ENCODE assay signal across 15 mouse cellular contexts in the genomic region with DNA sequence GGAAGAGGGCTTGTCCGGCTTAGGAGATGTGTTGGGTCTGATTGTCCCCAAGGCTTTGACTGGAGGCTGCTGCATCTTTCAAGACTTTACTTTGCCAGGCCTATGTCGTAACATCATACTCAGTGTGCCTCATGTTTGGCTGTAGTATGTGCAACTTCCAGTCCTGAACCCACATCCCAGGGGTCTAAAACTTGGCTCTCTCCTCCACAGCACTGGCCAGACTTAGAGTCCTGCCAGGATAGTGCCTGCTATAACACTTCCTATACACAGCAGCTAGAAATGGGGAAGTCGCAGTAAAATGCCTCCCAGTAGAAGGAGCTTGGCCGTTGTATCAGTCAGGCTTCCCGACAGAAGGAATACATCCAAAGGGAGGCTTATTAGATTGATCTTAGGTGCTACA. TPM values are rescaled to one million over a fixed set of nuclear protein-coding genes. Genes with fewer than 3 reads are reported as not detected.
A peak's percentile ranks its signal among the peaks of the same experiment; 100 is the strongest.
DNase-seq lines count a peak whose midpoint lies in the region; TF ChIP-seq lines count a peak whose summit lies in the region.
"Had no signal": no experiment of that assay in that cellular context is flagged by ENCODE, and none has a peak within 500 bp of the region (broad histone marks: within the 10 kb centered on the region; RNA-seq: fewer than 3 reads in every experiment).

No protein-coding gene starts in this region.

- intact Hi-C loops in heart, adult 2 months (cut with DNase I), result loop anchor here (10.0 kb wide), 2 partner anchors 506 to 606 kb away; no protein-coding TSS in a partner anchor
- intact Hi-C loops in heart, postnatal 10 days (cut with DNase I), result no loop called here
- intact Hi-C loops in gastrocnemius, postnatal 36 days (cut with DNase I), result loop anchor here (10.0 kb wide), 1 partner anchor 516 kb away; a partner anchor contains a TSS

- WGBS in heart, adult 2 months, result 73% methylated on average over 5 of the region's 5 CpGs

- TF ChIP-seq CTCF in heart, adult 2 months (IDR thresholded peaks at IDR 0.05), result no peak

- H3K4me3 ChIP-seq in heart, adult 2 months, result no peak overlapping the region
- H3K4me3 ChIP-seq: hindbrain, embryonic 12.5 days; liver, embryonic 15.5 days; megakaryocyte, embryonic 14.5 days had no signal

- H3K4me1 ChIP-seq in heart, adult 2 months (ENCODE audit: control insufficient read depth, insufficient read depth, low read length), result no peaks in the 10 kb centered on the region
- H3K4me1 ChIP-seq: hindbrain, embryonic 12.5 days; liver, embryonic 15.5 days had no signal

- no peaks in the 10 kb centered on the region for H3K36me3 ChIP-seq in heart, adult 2 months (ENCODE audit: control insufficient read depth, insufficient read depth, low read length)
- H3K36me3 ChIP-seq: hindbrain, embryonic 12.5 days; liver, embryonic 15.5 days had no signal

- no peaks in the 10 kb centered on the region for H3K27me3 ChIP-seq in heart, adult 2 months (ENCODE audit: control insufficient read depth, insufficient read depth, low read length)
- H3K27me3 ChIP-seq: CH12.LX; hindbrain, embryonic 12.5 days; liver, embryonic 15.5 days had no signal

- H3K79me2 ChIP-seq in heart, adult 2 months (replicated peaks; ENCODE audit: control insufficient read depth, insufficient read depth, low read length), result no peaks in the 10 kb centered on the region

- H3K9ac ChIP-seq in heart, adult 2 months (ENCODE audit: low read depth, low read length), result no peak overlapping the region
- H3K9ac ChIP-seq: forebrain, postnatal 0 days; hindbrain, embryonic 12.5 days; liver, embryonic 15.5 days had no signal

- no peak for TF ChIP-seq EP300 in heart, adult 2 months (IDR thresholded peaks at IDR 0.05; ENCODE audit: insufficient read depth, low read depth, low read length)

- no peak overlapping the region for H3K27ac ChIP-seq in heart, adult 2 months
- H3K27ac ChIP-seq: hindbrain, embryonic 12.5 days; liver, embryonic 15.5 days had no signal

- peak; percentile 51 for DNase-seq in adrenal gland, postnatal 14 days
- no peak for DNase-seq in adrenal gland, postnatal 4 days (ENCODE audit: low spot score in 2 of 2)
- peak; percentile 54 to 58 for DNase-seq in heart, adult 2 months
- no peak for DNase-seq in heart, postnatal 10 days
- DNase-seq in gastrocnemius, postnatal 36 days, result peak; percentile 22 to 42
- peak; percentile 61 for DNase-seq in skeletal muscle tissue, adult 2 months (ENCODE audit: low read depth, low spot score)
- no peak for DNase-seq in embryo, embryonic 10 days (ENCODE audit: low spot score)
- DNase-seq: cerebellum, adult 11-12 months; forebrain, postnatal 0 days; kidney, adult 8-10 months; kidney, postnatal 36 days had no signal

- no peak for TF ChIP-seq POLR2A in heart, adult 2 months (IDR thresholded peaks at IDR 0.05; ENCODE audit: insufficient read depth, low read depth, low read length)

RNA-seq across cellular contexts. Expression of a gene that starts 21.9 kb away (rescaled TPM):
- 57.2 and 69.4 TPM in 2 replicates for total RNA-seq in adrenal gland, postnatal 14 days (2021)
- 10 to 100 TPM; 72.2 to 75.9 TPM for total RNA-seq in adrenal gland, postnatal 4 days (2021)
- total RNA-seq in heart, adult 2 months (2021), result 10 to 100 TPM; 17.3 to 19.6 TPM
- polyA plus RNA-seq in heart, adult 2 months (2012; rRNA removed), result 14.1 and 22.5 TPM in 2 replicates
- total RNA-seq in heart, postnatal 10 days (2021), result 10 to 100 TPM; 42.8 to 43.7 TPM
- total RNA-seq in gastrocnemius, postnatal 36 days (2021), result 10 to 100 TPM; 36.1 to 37.1 TPM

Comparison
In these comparisons a context has a peak if more than half of its experiments do, and no peak if none do; other contexts are left out.
1. DNase-seq: peak in adrenal gland, postnatal 14 days (single experiment), heart, adult 2 months (2 of 2), gastrocnemius, postnatal 36 days (2 of 2) and skeletal muscle tissue, adult 2 months (single experiment); none in adrenal gland, postnatal 4 days (0 of 2), heart, postnatal 10 days (0 of 2) and embryo, embryonic 10 days (single experiment).